Mouse (Mus musculus): ENCODE data around the gene Tpi1. TPM values are rescaled to one million over a fixed set of nuclear protein-coding genes. Genes with fewer than 3 reads are reported as not detected.
A peak's percentile ranks its signal among the peaks of the same experiment; 100 is the strongest.
"Not testable (repeated sequence)": the region's sequence is repeated elsewhere in the genome, so short reads cannot be mapped to it uniquely, and the experiment has no call there.

Gene Tpi1
- total RNA-seq, 2 experiments from 2014 or later: 713 to 768 TPM

- no peak for TF ChIP-seq CTCF (conservative IDR thresholded peaks at IDR 0.05)
- H3K4me3 ChIP-seq: peak overlapping the region; percentile 77; the same call in 1 of the 2 replicates
- DNase-seq (ENCODE audit: low spot score in 2 of 2): no peak
- H3K27ac ChIP-seq: peak overlapping the region; percentile 98; the same call in 1 of the 2 replicates
Observed at GRCm38 (mm10) chr6:124811701-124812560, 2.2 kb downstream of the Tpi1 start.

- no peak overlapping the region for H3K4me3 ChIP-seq
- H3K27ac ChIP-seq: no peak overlapping the region
- no peak for DNase-seq (ENCODE audit: low spot score in 2 of 2)
- no peak for TF ChIP-seq CTCF (conservative IDR thresholded peaks at IDR 0.05)
Observed at GRCm38 (mm10) chr6:124811403-124811665, 2.8 kb downstream of the Tpi1 start.

GRCm38 (mm10) chr6:124810566-124811402 is 3.3 kb downstream of the Tpi1 start:
- not testable (repeated sequence) for DNase-seq (ENCODE audit: low spot score in 2 of 2); H3K4me3 ChIP-seq; H3K27ac ChIP-seq

DNA sequence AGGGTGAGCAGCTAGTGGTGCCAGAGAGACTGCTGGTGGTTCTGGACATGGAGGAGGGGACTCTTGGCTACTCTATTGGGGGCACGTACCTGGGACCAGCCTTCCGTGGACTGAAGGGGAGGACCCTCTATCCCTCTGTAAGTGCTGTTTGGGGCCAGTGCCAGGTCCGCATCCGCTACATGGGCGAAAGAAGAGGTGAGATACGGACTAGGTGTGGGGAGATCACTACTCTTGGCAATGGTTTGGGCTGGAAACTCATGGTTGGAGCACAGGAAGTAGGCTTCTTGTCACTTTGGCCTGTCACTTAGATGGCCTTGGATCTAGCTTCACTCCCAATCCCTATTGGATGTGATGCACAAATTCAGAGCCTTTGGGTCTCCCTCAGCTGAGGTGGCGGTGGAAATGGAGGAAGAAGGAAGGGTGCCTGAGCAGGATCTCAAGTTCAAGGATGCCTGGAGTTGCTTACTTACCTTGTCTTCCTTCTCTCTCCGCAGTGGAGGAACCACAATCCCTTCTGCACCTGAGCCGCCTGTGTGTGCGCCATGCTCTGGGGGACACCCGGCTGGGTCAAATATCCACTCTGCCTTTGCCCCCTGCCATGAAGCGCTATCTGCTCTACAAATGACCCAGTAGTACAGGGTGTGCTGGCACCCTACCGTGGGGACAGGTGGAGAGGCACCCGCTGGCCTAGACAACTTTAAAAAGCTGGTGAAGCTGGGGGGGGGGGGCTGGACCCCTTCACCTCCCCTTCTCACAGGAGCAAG is 4.1 kb downstream of the Tpi1 start:
- Histone ChIP-seq H3K4me3 (peak overlapping the region; percentile 64), H3K27ac (peak overlapping the region; percentile 71; the same call in 1 of the 2 replicates)
- no peak for TF ChIP-seq CTCF (conservative IDR thresholded peaks at IDR 0.05)
- DNase-seq (ENCODE audit: low spot score in 2 of 2): no peak

DNA sequence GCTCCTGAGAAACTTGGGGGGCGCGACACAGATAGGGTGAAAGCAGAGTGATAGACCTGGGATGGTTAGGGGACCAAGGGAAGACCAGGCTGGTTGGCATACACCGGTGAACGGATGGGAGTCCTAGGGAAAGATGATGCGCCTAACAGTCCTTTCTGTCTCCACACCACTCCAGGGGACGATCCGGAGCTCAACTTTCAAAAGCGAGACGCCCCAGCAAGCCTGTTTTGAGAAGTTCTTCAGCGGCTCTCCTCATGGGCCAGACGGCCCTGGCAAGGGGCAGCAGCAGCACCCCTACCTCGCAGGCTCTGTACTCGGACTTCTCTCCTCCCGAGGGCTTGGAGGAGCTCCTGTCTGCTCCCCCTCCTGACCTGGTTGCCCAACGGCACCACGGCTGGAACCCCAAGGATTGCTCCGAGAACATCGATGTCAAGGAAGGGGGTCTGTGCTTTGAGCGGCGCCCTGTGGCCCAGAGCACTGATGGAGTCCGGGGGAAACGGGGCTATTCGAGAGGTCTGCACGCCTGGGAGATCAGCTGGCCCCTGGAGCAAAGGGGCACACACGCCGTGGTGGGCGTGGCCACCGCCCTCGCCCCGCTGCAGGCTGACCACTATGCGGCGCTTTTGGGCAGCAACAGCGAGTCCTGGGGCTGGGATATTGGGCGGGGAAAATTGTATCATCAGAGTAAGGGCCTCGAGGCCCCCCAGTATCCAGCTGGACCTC is 4.9 kb downstream of the Tpi1 start:
- peak; percentile 83 for TF ChIP-seq CTCF (conservative IDR thresholded peaks at IDR 0.05)
- H3K4me3 ChIP-seq: peak overlapping the region; percentile 64
- peak overlapping the region; percentile 71 for H3K27ac ChIP-seq

DNA sequence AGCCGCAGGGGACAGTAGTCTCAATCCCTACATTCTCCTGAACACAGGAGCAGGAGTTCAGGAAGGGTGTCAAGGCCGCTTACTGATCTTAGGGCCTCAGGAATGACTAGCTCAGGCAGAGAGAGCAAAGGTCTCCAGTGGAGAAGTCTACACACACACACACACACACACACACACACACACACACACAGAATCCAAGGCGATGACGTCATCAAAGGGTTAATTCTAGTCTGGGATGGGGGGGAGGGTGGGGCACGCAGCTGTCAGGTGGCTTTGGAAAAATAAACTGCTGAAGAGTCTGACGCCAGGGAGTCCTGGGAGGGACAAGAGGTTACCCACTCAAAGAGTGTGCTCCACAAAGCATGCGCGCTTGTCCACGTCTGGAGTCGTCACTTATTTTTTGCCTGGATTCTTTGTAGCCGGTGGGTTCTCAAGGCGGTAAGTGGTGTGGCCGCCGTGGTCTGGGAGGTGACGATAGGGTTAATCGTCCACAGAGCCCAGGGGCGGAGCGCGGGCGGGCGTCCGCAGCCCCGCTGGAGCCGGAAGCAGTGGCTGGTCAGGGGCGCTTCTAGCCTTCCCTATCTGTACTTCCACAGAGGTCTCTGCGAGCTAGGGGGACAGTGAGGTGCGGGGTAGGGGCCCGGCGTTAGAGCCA is 5.6 kb downstream of the Tpi1 start, which contains the start of gene Spsb2:
Gene Spsb2, plus strand, starts transcription at position 304 of the 655 bp plus-strand sequence.
- peak in 1 of 2 experiments; percentile 32 for DNase-seq (ENCODE audit: low spot score in 2 of 2)
- Histone ChIP-seq H3K4me3 (peak within 1 kb of the TSS; percentile 64), H3K27ac (peak within 1 kb of the TSS; percentile 92)
- TF ChIP-seq CTCF (conservative IDR thresholded peaks at IDR 0.05): no peak

More for the DNA sequence above, 4.9 kb downstream of the Tpi1 start:
- peak in 1 of 2 experiments; percentile 50 for DNase-seq (ENCODE audit: low spot score in 2 of 2)

- no peak for TF ChIP-seq CTCF (conservative IDR thresholded peaks at IDR 0.05)
- Histone ChIP-seq H3K27ac (peak overlapping the region; percentile 68; the same call in 1 of the 2 replicates), H3K4me3 (no peak overlapping the region)
- DNase-seq (ENCODE audit: low spot score in 2 of 2): no peak
Observed at GRCm38 (mm10) chr6:124807986-124808357, 6.1 kb downstream of the Tpi1 start.

DNA sequence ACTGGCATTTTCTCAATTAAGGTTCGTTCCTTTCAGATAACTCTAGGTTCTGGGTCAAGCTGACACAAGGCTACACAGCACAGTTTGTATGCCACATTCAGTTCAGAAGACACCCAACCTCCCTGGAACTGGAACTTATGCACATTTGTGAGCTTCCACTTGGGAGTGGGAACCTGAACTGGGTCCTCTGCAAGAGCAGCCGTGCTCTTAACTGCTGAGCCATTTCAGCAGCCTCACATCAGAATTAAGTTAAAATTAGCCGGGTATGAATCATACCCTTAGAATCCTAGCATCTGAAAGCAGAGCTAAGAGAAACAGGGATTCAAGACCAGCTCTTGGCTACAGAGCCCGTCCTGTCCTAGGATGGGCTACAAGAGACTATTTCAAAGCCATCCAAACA is 6.7 kb downstream of the Tpi1 start:
- H3K27ac ChIP-seq: peak overlapping the region; percentile 92
- DNase-seq (ENCODE audit: low spot score in 2 of 2): no peak

DNA sequence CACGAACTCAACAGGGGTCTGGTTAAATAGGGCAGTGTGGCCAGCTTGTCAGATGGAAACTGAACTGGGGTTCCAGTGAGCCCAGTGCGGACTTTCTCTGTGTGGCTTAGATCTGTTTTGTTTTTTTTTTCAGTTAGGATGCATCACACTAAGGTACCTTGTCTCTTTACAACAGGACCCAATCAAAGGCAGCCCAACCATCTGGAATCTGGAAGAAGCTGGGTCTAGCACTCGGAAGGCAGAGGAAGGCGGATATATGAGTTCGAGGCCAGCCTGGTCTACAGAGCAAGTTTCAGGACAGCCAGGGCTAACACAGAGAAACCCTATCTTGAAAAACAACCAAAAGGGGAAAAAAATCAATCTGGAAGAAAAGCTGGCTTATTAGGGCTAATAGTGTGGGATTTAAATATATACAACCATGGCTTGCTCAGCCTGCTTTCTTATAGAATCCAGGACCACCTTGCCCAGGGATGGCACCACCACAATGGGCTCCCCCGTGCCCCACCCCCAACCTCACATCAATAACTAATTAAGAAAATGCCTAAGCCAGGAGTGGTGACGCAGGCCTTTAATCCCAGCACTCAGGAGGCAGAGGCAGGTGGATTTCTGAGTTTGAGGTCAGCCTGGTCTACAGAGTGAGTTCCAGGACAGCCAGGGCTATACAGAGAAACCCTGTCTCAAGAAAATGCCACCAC is 7.5 kb downstream of the Tpi1 start:
- DNase-seq (ENCODE audit: low spot score in 2 of 2): no peak
- Histone ChIP-seq H3K27ac (peak overlapping the region; percentile 92), H3K4me3 (peak overlapping the region; percentile 62)
- TF ChIP-seq CTCF (conservative IDR thresholded peaks at IDR 0.05): no peak

More for the DNA sequence above, 6.7 kb downstream of the Tpi1 start:
- H3K4me3 ChIP-seq: no peak overlapping the region
- TF ChIP-seq CTCF (conservative IDR thresholded peaks at IDR 0.05): no peak

- peak; percentile 96 for DNase-seq (ENCODE audit: low spot score in 2 of 2)
- H3K27ac ChIP-seq: peak overlapping the region; percentile 92
- H3K4me3 ChIP-seq: peak overlapping the region; percentile 62
- TF ChIP-seq CTCF (conservative IDR thresholded peaks at IDR 0.05): peak; percentile 52
Observed at GRCm38 (mm10) chr6:124805341-124806321, 8.5 kb downstream of the Tpi1 start.

Measured in layer of hippocampus, adult 2 months (tissue).